Mouse (Mus musculus) brain, embryonic 14.5 days (tissue): ENCODE data around the gene Olfml3. TPM values are rescaled to one million over a fixed set of nuclear protein-coding genes. Genes with fewer than 3 reads are reported as not detected.

Experiments used
- DNase-seq: peaks from one replicate; pipeline ENCODE4 v3.0.0-alpha.2; 2011; ENCODE audit warnings: low read depth
- CTCF ChIP-seq: fragments of 200-500 bp; IDR thresholded peaks from 2 replicates; pipeline ENCODE4 v1.5.1; 2012; ENCODE audit warnings: inconsistent platforms, mild to moderate bottlenecking, moderate library complexity, borderline replicate concordance; ENCODE audit not compliant: insufficient read depth, insufficient read length; ENCODE audit errors: extremely low read depth
- POLR2A ChIP-seq: fragments of 200-500 bp; IDR thresholded peaks from 2 replicates; pipeline ENCODE4 v1.6.1; 2012; ENCODE audit warnings: mild to moderate bottlenecking, inconsistent platforms, borderline replicate concordance; ENCODE audit not compliant: poor library complexity, insufficient read depth, insufficient read length, severe bottlenecking; ENCODE audit errors: extremely low read depth
- polyA plus RNA-seq: library from polyadenylated mRNA; depleted of rRNA; stranded (reverse); fragments of >200 nt; gene quantifications from 2 replicates; pipeline ENCODE4 v1.2.3, GENCODE M21; 2012

The Olfml3 gene
- polyA plus RNA-seq, 1 experiment, result 6.8 TPM

DNA sequence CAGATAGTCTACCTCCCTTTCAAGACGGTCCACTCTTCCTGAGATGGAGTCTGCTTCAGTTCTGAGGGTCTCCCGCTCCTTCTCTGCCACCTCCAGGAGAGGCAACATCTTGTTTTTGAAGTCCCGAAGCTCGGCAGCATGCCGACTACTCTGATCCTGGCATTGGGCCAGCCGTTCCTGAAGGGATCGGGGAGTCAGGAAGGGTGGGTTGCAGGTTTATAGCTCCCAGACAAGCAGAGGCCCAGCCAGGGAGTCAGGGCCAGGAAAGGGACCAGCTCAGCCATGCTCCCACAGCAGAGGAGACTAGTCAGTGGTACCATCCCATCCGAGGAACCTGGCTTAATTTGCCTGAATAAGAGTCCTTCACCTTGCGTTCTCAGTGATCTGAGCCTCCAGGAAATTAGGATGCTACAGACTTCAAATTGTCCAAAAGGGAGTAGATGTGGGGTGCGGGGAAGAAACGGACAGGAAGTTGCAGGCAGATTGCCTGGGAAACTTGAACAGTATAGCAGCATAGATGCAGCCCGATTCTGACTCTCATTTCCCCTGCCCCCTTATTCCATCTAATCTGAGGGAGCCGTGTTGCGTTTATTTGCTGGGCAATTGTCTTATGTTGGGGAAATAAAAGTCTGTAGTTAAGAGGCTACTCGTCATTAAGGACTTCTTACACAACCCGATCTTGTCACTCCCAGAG, 593 bp downstream of the Olfml3 start:
- TF ChIP-seq CTCF (no peak), POLR2A (no peak)
- DNase-seq, result peak; percentile 70

DNA sequence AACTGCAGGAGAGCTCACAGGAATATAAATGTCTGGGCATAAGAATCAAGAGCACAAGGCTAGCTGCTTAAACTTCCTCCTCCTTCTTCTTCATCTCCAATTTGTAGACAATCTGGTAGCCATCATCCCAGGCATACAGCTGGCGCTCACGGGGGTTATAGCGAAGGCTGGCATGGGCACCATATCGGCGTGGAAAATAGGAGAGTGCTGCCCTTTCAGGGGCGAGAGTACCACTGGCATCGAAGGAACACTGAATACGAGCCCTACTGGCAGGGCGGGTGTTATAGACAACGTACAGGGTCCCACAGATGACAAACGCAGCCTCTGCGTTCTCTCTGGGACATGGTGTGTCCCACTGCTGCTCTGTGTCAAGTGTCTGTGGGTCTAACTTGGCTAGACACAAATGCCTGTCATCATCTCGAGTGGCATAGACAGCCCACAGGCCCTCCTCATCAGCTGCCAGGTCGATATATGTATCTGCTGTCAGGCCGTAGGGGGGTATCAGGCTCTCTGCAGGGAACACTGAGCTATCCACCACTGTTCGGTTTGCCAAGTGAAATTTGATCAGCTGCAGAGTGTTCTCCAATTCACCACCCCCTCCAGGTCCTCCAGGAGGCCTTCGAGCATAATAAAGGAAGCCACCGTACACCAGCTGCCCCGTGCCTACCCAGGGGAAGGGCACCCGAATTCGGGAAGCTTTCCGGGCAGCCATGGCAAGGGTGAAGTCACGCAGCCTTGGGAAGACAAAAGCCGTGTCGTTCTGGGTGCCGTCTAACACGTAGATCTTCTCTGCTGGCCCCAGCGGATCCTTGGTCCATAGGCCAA, 1.8 kb downstream of the Olfml3 start:
- TF ChIP-seq CTCF (no peak), POLR2A (no peak)
- no peak for DNase-seq

DNA sequence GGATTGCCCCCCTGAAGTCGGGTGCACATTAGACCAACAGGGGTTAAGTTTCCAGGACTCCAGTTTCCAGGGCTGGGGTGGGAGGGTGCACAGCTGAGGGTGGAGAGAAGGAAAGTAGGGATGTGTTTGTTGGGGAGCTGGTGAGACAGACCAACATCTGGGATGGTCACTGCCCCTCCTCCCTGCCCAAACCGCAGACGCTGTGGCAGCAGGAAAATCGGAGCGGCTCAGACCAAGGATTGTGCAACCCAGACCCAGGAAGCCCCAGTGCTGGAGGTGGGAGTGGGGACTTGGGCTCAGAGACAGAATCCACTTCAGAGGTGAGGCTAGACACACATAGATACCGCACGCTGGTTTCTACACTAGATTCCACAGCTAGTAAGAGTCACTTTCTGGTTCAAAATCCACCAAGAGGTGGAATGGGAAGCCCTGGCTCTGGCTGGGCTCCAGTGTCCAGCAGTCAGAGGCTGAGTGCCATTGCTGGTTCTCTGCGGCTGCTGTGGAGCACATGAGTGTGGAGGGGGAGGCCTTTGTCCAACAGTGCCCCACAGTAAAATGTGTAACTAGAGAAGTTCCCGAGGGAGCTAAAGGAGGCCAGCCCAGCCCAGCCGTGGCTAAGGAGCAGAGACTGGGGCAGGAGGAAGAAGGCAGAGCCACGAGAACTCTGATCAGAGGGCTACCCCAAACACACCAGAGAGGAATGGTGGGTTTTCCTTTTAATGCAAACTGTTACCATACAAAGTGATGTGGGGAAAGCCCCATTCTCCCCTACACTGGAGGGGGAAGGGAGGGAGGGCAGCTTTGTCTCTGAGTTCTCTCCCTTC, 2.9 kb downstream of the Olfml3 start:
- peak; percentile 40 for DNase-seq
- no peak for TF ChIP-seq CTCF
- no peak for TF ChIP-seq POLR2A

DNA sequence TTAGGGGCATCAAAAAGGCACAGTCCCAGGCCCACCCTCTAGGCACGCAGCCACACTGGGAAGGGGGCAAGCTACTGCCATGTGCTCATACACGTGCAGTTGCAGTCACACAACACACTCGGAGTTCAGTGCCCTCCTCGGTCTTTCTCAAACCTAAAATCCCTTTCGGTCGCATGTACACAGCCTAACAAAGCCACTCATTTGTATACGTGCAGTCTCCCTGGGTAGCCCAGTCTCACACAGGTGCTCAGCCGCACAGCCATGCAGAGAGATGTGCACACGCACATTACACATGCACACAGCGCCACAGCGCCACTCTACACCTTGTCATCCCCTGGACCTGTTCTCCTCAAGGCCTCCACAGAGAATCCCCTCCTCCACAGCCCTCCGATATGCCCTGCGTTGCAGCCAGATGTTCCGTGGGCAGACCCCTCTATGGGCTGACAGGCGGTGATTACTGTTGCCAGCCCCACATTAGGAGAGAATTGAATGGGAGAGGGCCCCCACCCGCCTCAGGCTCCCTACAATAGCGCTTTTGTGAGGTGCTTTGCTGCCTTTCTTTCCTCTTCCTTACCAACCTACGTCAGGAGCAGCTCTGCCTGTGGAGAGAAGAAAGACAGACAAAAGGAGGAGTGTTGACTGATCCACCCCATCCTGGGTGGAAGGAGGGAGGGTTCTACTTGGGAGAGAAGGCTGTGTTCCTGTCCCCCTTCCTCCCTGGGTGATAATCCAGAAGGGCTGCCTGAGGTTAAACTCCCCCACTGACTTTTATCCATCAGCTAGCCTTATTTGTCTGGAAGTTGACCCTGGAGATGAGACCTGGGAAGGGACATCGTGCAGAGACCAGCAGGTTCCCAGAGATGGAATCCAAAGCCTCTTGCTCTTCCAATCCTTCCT, 3.8 kb downstream of the Olfml3 start:
- TF ChIP-seq CTCF (peak; percentile 19; the same call in 1 of the 2 replicates), POLR2A (no peak)

DNA sequence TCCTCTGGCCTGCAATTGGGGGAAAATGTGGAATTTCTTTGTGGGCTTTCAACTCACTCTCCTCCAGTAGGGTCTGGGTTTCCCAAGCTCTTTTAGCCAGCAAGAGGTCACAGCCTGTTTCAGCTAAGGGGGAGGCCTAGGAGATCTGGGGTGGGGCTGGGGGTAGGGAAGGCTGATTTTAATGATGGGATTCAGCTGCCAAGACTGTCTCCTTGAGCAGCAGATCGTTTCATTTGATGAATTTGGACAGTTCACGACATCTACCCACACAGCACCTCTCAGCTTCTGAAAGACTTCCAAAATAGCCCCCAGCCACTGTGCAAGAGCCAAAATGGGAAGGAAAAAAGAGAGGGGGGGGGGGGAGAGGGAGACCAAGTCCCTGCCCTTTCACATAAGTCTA, 4.6 kb downstream of the Olfml3 start:
- peak; percentile 59 for DNase-seq
- TF ChIP-seq POLR2A (no peak), CTCF (no peak)

More for the DNA sequence above, 3.8 kb downstream of the Olfml3 start:
- peak; percentile 88 for DNase-seq

DNA sequence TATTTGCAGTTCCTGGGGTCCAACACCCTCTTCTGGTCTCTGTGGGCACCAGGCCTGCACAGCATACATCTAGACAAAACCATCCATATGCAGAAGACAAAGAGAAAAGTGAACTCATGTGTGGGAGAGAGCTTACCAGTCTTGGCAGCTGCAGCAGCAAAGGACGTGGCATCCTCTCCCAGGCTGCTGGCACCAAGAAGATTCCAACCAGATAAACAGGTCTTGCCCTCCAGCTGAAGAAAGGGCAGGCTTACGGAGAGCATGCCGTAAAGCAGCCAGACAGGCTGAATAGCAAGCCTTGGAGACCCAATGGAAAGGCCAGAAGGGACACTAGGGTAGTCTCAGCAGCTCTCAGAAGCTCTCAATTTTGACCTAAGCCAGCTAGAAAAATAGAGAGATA, 5.7 kb downstream of the Olfml3 start:
- TF ChIP-seq POLR2A (no peak), CTCF (no peak)

GRCm38 (mm10) chr3:103729850-103730249, 8.0 kb downstream of the Olfml3 start:
- no peak for DNase-seq
- TF ChIP-seq POLR2A (no peak), CTCF (no peak)

More for the DNA sequence above, 5.7 kb downstream of the Olfml3 start:
- DNase-seq, result no peak

DNA sequence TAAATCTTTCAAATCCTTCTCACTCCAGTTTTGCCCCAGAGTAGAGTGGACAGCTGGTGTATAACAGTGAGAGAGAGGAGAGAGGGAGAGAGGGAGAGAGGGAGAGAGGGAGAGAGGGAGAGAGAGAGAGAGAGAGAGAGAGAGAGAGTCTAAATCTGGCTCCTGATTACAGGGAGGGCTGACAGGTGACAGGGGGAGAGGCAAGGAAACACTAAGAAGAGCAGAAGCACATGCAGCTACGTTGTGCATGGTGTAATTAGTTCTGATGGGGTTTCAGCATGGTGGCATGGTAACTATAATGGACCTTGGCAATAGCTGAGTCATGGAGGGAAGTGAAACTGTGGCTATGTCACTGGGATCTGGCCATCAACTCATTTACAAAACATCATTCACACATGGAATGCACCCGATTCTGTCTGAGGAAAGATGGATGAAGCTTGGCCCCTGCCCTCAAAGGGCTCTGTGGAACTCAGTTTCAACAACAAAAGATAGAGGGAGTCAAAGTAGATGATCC, 9.9 kb downstream of the Olfml3 start:
- TF ChIP-seq POLR2A (no peak), CTCF (no peak)
- no peak for DNase-seq

GRCm38 (mm10) chr3:103726642-103727041, 11.2 kb downstream of the Olfml3 start:
- TF ChIP-seq CTCF (no peak), POLR2A (no peak)
- DNase-seq, result no peak

DNA sequence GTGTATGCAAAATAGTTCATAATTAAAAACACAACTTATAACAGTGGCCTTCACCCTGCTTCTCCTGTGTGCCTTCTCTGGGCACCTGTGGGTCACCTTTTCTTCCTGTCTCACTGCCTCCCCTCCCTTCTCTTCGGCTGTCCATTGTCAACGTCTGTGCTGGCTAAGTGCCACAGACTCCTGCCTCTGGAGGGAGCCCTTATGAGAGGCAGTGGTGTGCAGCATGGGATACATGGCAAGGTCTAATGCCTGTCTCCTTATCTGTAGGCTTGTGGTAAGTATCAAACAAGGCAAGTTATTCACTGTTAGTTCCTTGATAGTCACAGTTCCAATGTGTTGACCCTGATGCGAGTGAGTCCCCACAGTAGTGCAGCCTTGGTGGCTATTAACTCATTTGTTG, 13.7 kb downstream of the Olfml3 start:
- TF ChIP-seq POLR2A (no peak), CTCF (no peak)
- no peak for DNase-seq

- DNase-seq, result no peak
- TF ChIP-seq CTCF (no peak), POLR2A (no peak)
Measured at GRCm38 (mm10) chr3:103718728-103719127, 19.1 kb downstream of the Olfml3 start.
